Mouse (Mus musculus) heart, postnatal 0 days (tissue): ENCODE measurements around the gene Creb3l4. TPM values are rescaled to one million over a fixed set of nuclear protein-coding genes. Genes with fewer than 3 reads are reported as not detected.
A peak's percentile ranks its signal among the peaks of the same experiment; 100 is the strongest.
"Not testable (repeated sequence)": the region's sequence is repeated elsewhere in the genome, so short reads cannot be mapped to it uniquely, and the experiment has no call there.

Experiments
- ATAC-seq: fragments of 200-750 bp; cut with Nextera tagmentation; 2 replicates; pipeline ENCODE4 v1.8.0; 2017; ENCODE audit warnings: low read depth, moderate number of reproducible peaks, moderate library complexity; ENCODE audit not compliant: insufficient read depth
- DNase-seq: peaks from one replicate; pipeline ENCODE4 v3.0.0-alpha.2; 2016; ENCODE audit warnings: low spot score
- H3K27ac ChIP-seq: fragments of 300-500 bp; sonication (generic); 2 replicates; pipeline ENCODE4 v1.5.1; 2014; ENCODE audit warnings: low read depth, mild to moderate bottlenecking
- H3K27me3 ChIP-seq: fragments of 300-500 bp; sonication (generic); 2 replicates; pipeline ENCODE4 v1.6.1; 2014; ENCODE audit warnings: low read length, mixed read lengths; ENCODE audit not compliant: control insufficient read depth, insufficient read depth
- H3K36me3 ChIP-seq: fragments of 300-500 bp; sonication (generic); replicated peaks from 2 replicates; pipeline ENCODE4 v1.6.1; 2014; ENCODE audit warnings: low read length, mixed read lengths; ENCODE audit not compliant: control insufficient read depth, insufficient read depth
- H3K4me1 ChIP-seq: fragments of 300-500 bp; sonication (generic); 2 replicates; pipeline ENCODE4 v1.6.1; 2014; ENCODE audit warnings: antibody characterized with exemption; ENCODE audit not compliant: control insufficient read depth, insufficient read depth
- H3K4me2 ChIP-seq: fragments of 300-500 bp; sonication (generic); 2 replicates; pipeline ENCODE4 v1.6.1; 2014; ENCODE audit warnings: low read depth, mild to moderate bottlenecking, low read length, moderate library complexity
- H3K4me3 ChIP-seq: fragments of 300-500 bp; sonication (generic); 2 replicates; pipeline ENCODE4 v1.5.1; 2014; ENCODE audit warnings: low read depth, low read length
- H3K9ac ChIP-seq: fragments of 300-500 bp; sonication (generic); replicated peaks from 2 replicates; pipeline ENCODE4 v1.6.1; 2014; ENCODE audit warnings: low read depth, low read length, mixed read lengths
- H3K9me3 ChIP-seq: fragments of 300-500 bp; sonication (generic); replicated peaks from 2 replicates; pipeline ENCODE4 v1.6.1; 2016; ENCODE audit warnings: low read length; ENCODE audit not compliant: control insufficient read depth
- CTCF ChIP-seq: IDR thresholded peaks from 2 replicates; pipeline ENCODE4 v1.5.1; 2016; ENCODE audit warnings: antibody characterized with exemption, control low read depth, low read depth
- EP300 ChIP-seq: IDR thresholded peaks from 2 replicates; pipeline ENCODE4 v1.6.1; 2016; ENCODE audit warnings: antibody characterized with exemption, low read depth
- WGBS: fragments of 180-500 bp; shearing (Covaris S2); extraction: QIAGEN DNeasy Blood & Tissue Kit; methylation state at CpG from one replicate; pipeline ENCODE4 v1.1.7; 2014; 5-methylcytosine and 5-hydroxymethylcytosine counted together
- polyA plus RNA-seq: library from polyadenylated mRNA; unstranded; fragments of >200 nt; fragmentation: Nextera tagmentation; extraction: Ambion mirVana; gene quantifications from 2 replicates; pipeline ENCODE4 v1.2.1, GENCODE M21; 2015
- total RNA-seq: library from RNA; depleted of rRNA; stranded (reverse); fragments of >200 nt; gene quantifications from 2 replicates; pipeline ENCODE4 v1.2.3, GENCODE M21; 2014; ENCODE audit warnings: low replicate concordance

Gene Creb3l4
- total and polyA plus RNA-seq, 2 experiments from 2014 or later: 1.2 TPM; not detected in 1

DNA sequence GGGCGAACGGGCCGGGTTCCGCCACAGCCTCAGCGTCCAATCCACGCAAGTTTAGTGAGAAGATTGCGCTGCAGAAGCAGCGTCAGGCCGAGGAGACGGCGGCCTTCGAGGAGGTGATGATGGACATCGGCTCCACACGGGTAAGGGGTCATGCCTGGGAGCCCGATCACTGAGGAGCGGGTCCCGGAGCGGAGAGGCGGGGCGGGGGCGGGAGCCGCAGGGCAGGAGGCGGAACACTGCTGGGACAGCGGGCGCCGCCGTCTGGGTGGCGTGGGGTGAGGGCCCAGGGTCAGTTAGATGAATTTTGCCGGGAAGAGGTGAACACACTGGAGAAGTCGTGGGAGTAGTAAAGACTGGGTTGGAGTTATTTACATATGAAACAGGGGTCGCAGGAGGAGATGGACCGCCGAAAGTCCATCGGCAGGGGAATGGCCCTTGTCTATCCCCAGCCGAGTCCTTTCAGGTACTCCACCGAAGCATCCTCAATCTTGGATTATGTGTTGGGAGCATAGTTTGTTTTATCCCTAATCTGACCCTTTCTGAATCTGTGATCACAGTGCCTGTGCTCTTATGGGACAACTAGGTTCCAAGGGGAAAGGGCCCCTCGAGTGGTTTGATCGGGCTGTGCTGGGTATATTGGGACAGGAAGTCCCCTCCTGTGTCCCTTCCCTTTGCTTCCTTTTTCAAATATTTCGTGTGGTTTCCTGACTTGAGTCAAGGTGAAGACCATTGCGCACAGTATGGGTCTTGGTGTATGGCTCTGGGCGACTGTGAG is 11.3 kb upstream of the Creb3l4 start:
- Histone ChIP-seq H3K4me3 (peak overlapping the region; percentile 82), H3K4me2 (peak overlapping the region; percentile 77), H3K9me3 (no peaks in the 10 kb centered on the region), H3K36me3 (peaks cover 43% of the 10 kb centered on the region), H3K27ac (peak overlapping the region; percentile 88), H3K9ac (peak overlapping the region; percentile 79), H3K27me3 (no peaks in the 10 kb centered on the region), H3K4me1 (peaks cover 9% of the 10 kb centered on the region)
- DNase-seq: peak; percentile 16
- peak; percentile 58 for ATAC-seq
- no peak for TF ChIP-seq CTCF
- TF ChIP-seq EP300: no peak; the same call in 1 of the 2 replicates
- WGBS: 1% methylated on average over 41 of the region's 41 CpGs

DNA sequence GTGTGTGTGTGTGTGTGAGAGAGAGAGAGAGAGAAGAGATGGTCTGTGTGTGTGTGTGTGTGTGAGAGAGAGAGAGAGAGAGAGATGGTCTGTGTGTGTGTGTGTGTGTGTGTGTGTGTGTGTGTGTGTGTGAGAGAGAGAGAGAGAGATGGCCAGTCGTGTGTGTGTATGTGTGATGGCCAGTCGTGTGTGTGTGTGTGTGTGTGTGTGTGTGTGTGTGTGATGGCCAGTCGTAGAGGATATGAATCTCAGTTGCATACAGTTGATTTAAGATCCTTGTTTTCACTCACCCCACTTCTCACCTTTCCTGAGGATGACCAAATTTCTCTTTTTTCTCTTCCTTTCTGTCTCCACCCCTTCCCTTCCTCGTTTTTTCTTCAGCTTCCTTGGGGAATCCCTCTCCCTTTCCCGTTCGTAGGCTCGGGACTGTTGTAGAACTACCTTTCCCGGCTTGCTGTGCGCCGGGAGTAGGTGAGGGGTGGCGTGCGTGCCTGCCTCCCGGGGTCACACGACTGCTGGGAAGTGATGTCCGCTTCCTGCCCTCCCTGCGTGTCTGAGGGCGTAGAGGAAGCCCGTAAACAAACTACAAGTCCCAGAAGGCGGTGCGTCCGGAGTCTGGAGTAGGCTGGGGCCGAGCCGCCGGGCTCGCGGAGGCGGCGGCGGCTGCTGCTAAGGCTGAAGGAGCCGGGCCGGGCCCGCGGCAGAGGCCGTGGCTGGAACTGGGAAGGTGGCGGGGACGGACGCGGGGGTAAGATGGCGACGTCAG is 10.5 kb upstream of the Creb3l4 start, which contains the start of gene Crtc2:
Gene Crtc2 (plus strand): TSS at position 511 of the 766 bp plus-strand sequence.
- Histone ChIP-seq H3K27ac (peak within 1 kb of the TSS; percentile 88), H3K4me3 (peak within 1 kb of the TSS; percentile 82), H3K4me2 (peak within 1 kb of the TSS; percentile 77), H3K36me3 (peaks cover 39% of the 10 kb centered on the region), H3K27me3 (no peaks in the 10 kb centered on the region), H3K4me1 (peaks cover 9% of the 10 kb centered on the region), H3K9me3 (no peaks in the 10 kb centered on the region), H3K9ac (peak within 1 kb of the TSS; percentile 79)
- DNase-seq (peak; percentile 99), ATAC-seq (peak; percentile 97)
- whole genome bisulfite sequencing: 1% methylated on average over 38 of the region's 40 CpGs
- TF ChIP-seq CTCF (no peak), EP300 (peak; percentile 40; the same call in 1 of the 2 replicates)

DNA sequence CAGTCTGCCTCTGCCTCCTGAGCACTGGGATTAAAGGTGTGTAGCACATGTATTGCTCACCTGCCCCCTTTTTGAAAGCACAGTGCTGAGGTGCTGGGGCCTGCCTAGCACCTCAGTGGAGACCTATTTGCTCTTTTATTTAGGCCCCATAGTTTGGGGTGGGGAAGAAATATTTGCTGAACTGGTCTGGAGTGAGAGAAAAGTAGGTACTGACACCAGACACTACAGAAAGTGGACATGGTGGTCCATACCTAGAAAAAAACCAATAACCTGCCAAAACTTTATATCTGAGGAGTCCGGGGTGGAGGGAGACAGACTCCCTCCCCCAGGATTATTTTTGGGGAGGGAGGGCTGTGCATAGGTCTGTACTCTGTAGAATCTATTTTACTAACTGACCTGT is 9.9 kb upstream of the Creb3l4 start:
- not testable (repeated sequence) for H3K4me2 ChIP-seq, H3K9ac ChIP-seq
- WGBS: 100% methylated on average over 1 of the region's 1 CpGs

DNA sequence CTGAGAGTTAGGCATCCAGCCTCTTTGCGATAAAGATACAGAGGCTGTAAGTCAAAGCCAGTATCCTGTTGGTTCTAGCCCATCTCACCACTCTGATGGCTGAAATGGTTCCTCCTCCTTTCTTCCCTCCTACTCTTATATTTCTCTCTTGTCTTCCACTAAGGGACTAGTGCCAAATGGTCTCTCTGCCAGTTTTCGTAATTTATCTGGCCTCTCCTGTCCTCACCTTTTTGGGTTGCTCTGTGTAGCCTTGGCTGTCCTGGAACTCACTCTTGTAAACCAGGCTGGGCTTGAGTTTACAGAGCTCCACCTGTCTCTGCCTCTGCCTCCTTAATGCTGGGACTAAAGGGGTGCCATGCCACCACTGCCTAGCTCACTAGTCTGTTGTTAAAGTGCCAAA is 9.3 kb upstream of the Creb3l4 start:
- not testable (repeated sequence) for H3K9ac ChIP-seq, DNase-seq, H3K4me3 ChIP-seq, H3K4me2 ChIP-seq, H3K27me3 ChIP-seq, H3K4me1 ChIP-seq, ATAC-seq, H3K9me3 ChIP-seq, H3K27ac ChIP-seq
- H3K36me3 ChIP-seq: peaks cover 29% of the 10 kb centered on the region
- WGBS: 65% methylated on average over 2 of the region's 2 CpGs

More for the DNA sequence above, 9.9 kb upstream of the Creb3l4 start:
- not testable (repeated sequence) for H3K27me3 ChIP-seq, H3K4me3 ChIP-seq, H3K9me3 ChIP-seq, DNase-seq, H3K4me1 ChIP-seq, H3K27ac ChIP-seq, ATAC-seq
- H3K36me3 ChIP-seq: peaks cover 32% of the 10 kb centered on the region

DNA sequence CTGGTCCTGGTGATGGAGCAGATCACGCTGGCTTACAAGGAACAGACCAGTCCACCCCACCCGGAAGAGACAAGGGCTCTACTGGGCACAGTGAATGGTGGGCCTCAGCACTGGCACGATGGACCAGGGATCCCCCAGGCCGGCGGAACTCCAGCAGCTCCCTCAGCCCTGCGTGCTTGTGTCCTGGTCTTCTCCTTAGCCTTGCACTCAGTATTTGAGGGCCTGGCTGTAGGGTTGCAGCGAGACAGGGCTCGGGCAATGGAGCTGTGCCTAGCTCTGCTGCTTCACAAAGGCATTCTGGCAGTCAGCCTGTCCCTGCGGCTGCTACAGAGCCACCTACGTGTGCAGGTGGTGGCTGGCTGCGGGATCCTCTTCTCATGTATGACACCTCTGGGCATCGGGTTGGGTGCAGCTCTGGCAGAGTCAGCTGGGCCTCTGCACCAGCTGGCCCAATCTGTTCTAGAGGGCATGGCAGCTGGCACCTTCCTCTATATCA is 8.5 kb upstream of the Creb3l4 start:
- H3K27me3 ChIP-seq, ATAC-seq, DNase-seq, H3K4me3 ChIP-seq, H3K4me2 ChIP-seq, H3K9me3 ChIP-seq, H3K4me1 ChIP-seq, H3K9ac ChIP-seq, H3K27ac ChIP-seq: not testable (repeated sequence)
- H3K36me3 ChIP-seq: peaks cover 20% of the 10 kb centered on the region
- 90% methylated on average over 11 of the region's 12 CpGs for WGBS
